In the genomic region with DNA sequence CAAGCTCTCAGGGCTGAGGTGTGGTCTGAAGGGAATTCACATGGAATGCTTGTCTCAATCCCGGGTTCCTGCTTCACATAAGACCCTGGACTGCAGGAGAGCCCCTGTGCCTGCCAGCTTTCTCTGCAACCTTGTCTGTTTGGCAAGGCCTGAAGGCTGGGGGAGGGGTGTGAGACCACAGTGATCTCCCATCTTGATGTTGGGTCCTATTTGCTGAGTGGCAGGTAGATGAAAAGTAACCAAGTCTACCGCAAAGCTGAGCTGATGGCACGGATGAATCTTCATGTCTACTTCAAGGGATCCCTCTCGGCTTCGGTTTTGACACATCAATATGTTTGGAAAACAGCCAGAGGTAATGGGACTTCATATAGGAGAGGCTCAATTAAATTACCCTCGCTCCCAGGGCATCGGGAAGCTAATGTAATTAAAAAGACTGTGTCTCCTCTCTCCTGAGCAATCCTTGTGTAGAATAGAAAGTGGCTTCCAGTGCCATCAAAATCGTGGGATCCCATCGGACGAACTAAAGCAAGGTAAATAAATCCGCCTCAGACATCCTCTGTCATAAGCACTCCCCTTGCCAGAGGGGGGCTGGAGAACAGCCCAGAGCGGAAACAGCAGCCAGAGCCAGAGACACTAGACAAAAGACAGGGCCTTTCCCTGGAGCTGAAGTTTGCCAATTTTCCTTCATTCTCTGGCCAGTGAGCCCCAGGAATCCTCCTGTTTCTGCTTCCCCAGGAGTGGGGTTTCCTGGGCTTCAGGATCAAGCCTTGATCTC, we compare ENCODE assay signal across 8 mouse cellular contexts. TPM values are rescaled to one million over a fixed set of nuclear protein-coding genes. Genes with fewer than 3 reads are reported as not detected.
A peak's percentile ranks its signal among the peaks of the same experiment; 100 is the strongest.
DNase-seq lines count a peak whose midpoint lies in the region; ATAC-seq lines count a peak whose summit lies in the region.

No protein-coding gene starts in this region.

- DNase-seq in layer of hippocampus, postnatal 10 days (ENCODE audit: low spot score in 2 of 2), result peak; percentile 52 to 71
- no peak for DNase-seq in layer of hippocampus, adult 18-20 months (ENCODE audit: low spot score in 2 of 2)
- peak; percentile 79 to 83 for DNase-seq in cerebellum, postnatal 14 days
- peak; percentile 67 for DNase-seq in heart, postnatal 4 days
- DNase-seq in lung, postnatal 10 days, result peak; percentile 83
- no peak for DNase-seq in thymus, postnatal 10 days (ENCODE audit: low spot score in 2 of 2)
- no peak for DNase-seq in gastrocnemius, postnatal 36 days

- ATAC-seq in megakaryocyte, adult 5-6 weeks (ENCODE audit: poor library complexity, severe bottlenecking), result no peak

- intact Hi-C loops in gastrocnemius, postnatal 36 days (cut with DNase I), result no loop called here

RNA-seq across cellular contexts. Expression of gene Sez6l, which starts 28.0 kb away (rescaled TPM):
- total RNA-seq in layer of hippocampus, postnatal 10 days (2021), result 100 to 1,000 TPM; 192 TPM
- total RNA-seq in layer of hippocampus, adult 18-20 months (2021), result 100 to 1,000 TPM; 226 to 228 TPM
- total RNA-seq in heart, postnatal 4 days (2021), result under 1 TPM; 0.52 TPM
- total RNA-seq in megakaryocyte, adult 5-6 weeks (2015), result not detected in 2 replicates
- not detected in 2 replicates for total RNA-seq in megakaryocyte, adult 5-6 weeks (2017)
- under 1 TPM in 1 of 2 experiments, not detected in 1; 0.05 TPM for total RNA-seq in gastrocnemius, postnatal 36 days (2021)

Comparison
In these comparisons a context has a peak if more than half of its experiments do, and no peak if none do; other contexts are left out.
1. DNase-seq: peak in layer of hippocampus, postnatal 10 days (2 of 2), cerebellum, postnatal 14 days (2 of 2), heart, postnatal 4 days (single experiment) and lung, postnatal 10 days (single experiment); none in layer of hippocampus, adult 18-20 months (0 of 2), thymus, postnatal 10 days (0 of 2) and gastrocnemius, postnatal 36 days (0 of 2).
2. RNA of gene Sez6l, which starts 28.0 kb away (total RNA-seq): 226 to 228 TPM in layer of hippocampus, adult 18-20 months and 192 TPM in layer of hippocampus, postnatal 10 days; 0.52 TPM in heart, postnatal 4 days, 0.05 TPM in gastrocnemius, postnatal 36 days and not detected in megakaryocyte, adult 5-6 weeks; every median in the first group is over 100 times any median in the second.